Mouse (Mus musculus) thymus, adult 18-20 months (tissue): ENCODE measurements around the gene A730049H05Rik.

Experiments
- DNase-seq, 2 experiments: peaks; one replicate each; pipeline ENCODE4 v3.0.0; 2022; ENCODE audit warnings: mixed read lengths in 2 of 2

The A730049H05Rik gene

GRCm38 (mm10) chr6:92829148-92829547 lies 12.9 kb downstream of the A730049H05Rik start:
- DNase-seq = no peak

GRCm38 (mm10) chr6:92831106-92831505 lies 14.8 kb downstream of the A730049H05Rik start:
- DNase-seq = no peak

- DNase-seq = no peak
These were observed 25.7 kb downstream of the A730049H05Rik start for GRCm38 (mm10) chr6:92842000-92842399.

GRCm38 (mm10) chr6:92843474-92843873 lies 27.2 kb downstream of the A730049H05Rik start:
- no peak for DNase-seq

- DNase-seq = no peak
These were observed 29.6 kb downstream of the A730049H05Rik start for GRCm38 (mm10) chr6:92845898-92846297.

- no peak for DNase-seq
These were observed 30.3 kb downstream of the A730049H05Rik start for GRCm38 (mm10) chr6:92846614-92847013.

GRCm38 (mm10) chr6:92849208-92849607 lies 32.9 kb downstream of the A730049H05Rik start:
- no peak for DNase-seq

GRCm38 (mm10) chr6:92850250-92850649 lies 34.0 kb downstream of the A730049H05Rik start:
- peak in 1 of 2 experiments; percentile 5 for DNase-seq

- no peak for DNase-seq
These were observed 38.6 kb downstream of the A730049H05Rik start for GRCm38 (mm10) chr6:92854873-92855272.

GRCm38 (mm10) chr6:92857761-92858160 lies 41.5 kb downstream of the A730049H05Rik start:
- no peak for DNase-seq

GRCm38 (mm10) chr6:92858721-92859510 lies 42.6 kb downstream of the A730049H05Rik start:
- DNase-seq = no peak

- DNase-seq = no peak
These were observed 44.1 kb downstream of the A730049H05Rik start for GRCm38 (mm10) chr6:92860285-92860912.

- DNase-seq = no peak
These were observed 46.3 kb downstream of the A730049H05Rik start for GRCm38 (mm10) chr6:92862599-92862998.

- DNase-seq = no peak
These were observed 52.9 kb downstream of the A730049H05Rik start, which contains the start of gene Gm15737 for GRCm38 (mm10) chr6:92869089-92869581. Gm15737 (plus strand) TSS chr6:92869357.

- no peak for DNase-seq
These were observed 53.4 kb downstream of the A730049H05Rik start for GRCm38 (mm10) chr6:92869582-92870219.

- no peak for DNase-seq
These were observed 55.5 kb downstream of the A730049H05Rik start for GRCm38 (mm10) chr6:92871813-92872212.

GRCm38 (mm10) chr6:92872766-92873165 lies 56.5 kb downstream of the A730049H05Rik start:
- no peak for DNase-seq

GRCm38 (mm10) chr6:92874854-92875253 lies 58.6 kb downstream of the A730049H05Rik start:
- DNase-seq = no peak

GRCm38 (mm10) chr6:92875340-92875739 lies 59.1 kb downstream of the A730049H05Rik start:
- DNase-seq = no peak

- DNase-seq = no peak
These were observed 59.8 kb downstream of the A730049H05Rik start for GRCm38 (mm10) chr6:92876121-92876520.

- no peak for DNase-seq
These were observed 61.0 kb downstream of the A730049H05Rik start for GRCm38 (mm10) chr6:92877236-92877635.

GRCm38 (mm10) chr6:92878771-92879170 lies 62.5 kb downstream of the A730049H05Rik start:
- DNase-seq = no peak

GRCm38 (mm10) chr6:92879700-92880265 lies 63.5 kb downstream of the A730049H05Rik start:
- no peak for DNase-seq
